In the genomic region with DNA sequence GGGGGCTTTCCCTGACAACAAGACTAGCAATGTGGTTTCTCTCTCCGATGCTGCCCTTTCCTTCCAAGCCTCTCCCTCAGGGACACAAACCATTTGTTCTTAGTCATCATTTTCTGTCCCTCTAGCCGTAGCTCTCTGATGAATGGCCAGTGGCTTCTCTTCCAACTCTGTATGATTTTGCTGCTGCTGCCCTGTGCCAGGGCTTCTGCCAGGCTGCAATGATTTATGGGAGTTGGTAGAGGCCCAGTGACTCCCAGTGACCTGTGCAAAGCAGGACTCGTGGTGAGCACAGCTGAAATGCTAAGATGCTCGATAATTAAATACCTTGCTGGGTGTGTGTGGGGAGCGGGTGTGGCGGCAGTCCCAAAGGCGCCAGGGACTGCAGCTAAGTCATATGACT, we compare ENCODE assay signal across 22 mouse cellular contexts. TPM values are rescaled to one million over a fixed set of nuclear protein-coding genes. Genes with fewer than 3 reads are reported as not detected.
DNase-seq lines count a peak whose midpoint lies in the region; ATAC-seq lines count a peak whose summit lies in the region.
"Had no signal": no experiment of that assay in that cellular context is flagged by ENCODE, and none has a peak within 500 bp of the region (broad histone marks: within the 10 kb centered on the region; RNA-seq: fewer than 3 reads in every experiment).

No protein-coding gene starts in this region.

- H3K4me2 ChIP-seq in neural tube, embryonic 12.5 days (replicated peaks), result no peak overlapping the region
- H3K4me2 ChIP-seq: embryonic facial prominence, embryonic 15.5 days; heart, embryonic 12.5 days; hindbrain, embryonic 15.5 days had no signal

- no peak overlapping the region; the same call in 1 of the 2 replicates for H3K27ac ChIP-seq in neural tube, embryonic 12.5 days
- H3K27ac ChIP-seq: embryonic facial prominence, embryonic 15.5 days; forebrain, embryonic 10.5 days; gastrocnemius, adult 2 months; hindbrain, embryonic 10.5 days; hindbrain, embryonic 15.5 days had no signal

- peak; percentile 64 for DNase-seq in adrenal gland, adult 2 months
- no peak for DNase-seq in adrenal gland, postnatal 4 days (ENCODE audit: low spot score in 2 of 2)
- no peak for DNase-seq in neural tube, embryonic 10.5 days (ENCODE audit: extremely low spot score, low spot score)
- peak; percentile 18 for DNase-seq in adrenal gland, postnatal 25 days
- DNase-seq in c-Kit-positive CD71-positive TER-119-positive erythroid progenitor cells, embryonic 14.5 days (ENCODE audit: low spot score), result no peak
- DNase-seq in kidney, postnatal 4 days, result no peak
- DNase-seq: cerebellum, adult 18-20 months; cerebellum, adult 9-11 months; embryo, embryonic 11 days; gastrocnemius, adult 2 months; gastrocnemius, postnatal 25 days had no signal

- H3K9me3 ChIP-seq in neural tube, embryonic 12.5 days, result no peaks in the 10 kb centered on the region
- H3K9me3 ChIP-seq: embryonic facial prominence, embryonic 15.5 days; heart, embryonic 12.5 days; hindbrain, embryonic 10.5 days; hindbrain, embryonic 15.5 days had no signal

- H3K27me3 ChIP-seq in neural tube, embryonic 12.5 days (replicated peaks), result no peaks in the 10 kb centered on the region
- H3K27me3 ChIP-seq: embryonic facial prominence, embryonic 15.5 days; hindbrain, embryonic 15.5 days had no signal

- peaks cover 30% of the 10 kb centered on the region for H3K4me1 ChIP-seq in neural tube, embryonic 12.5 days
- H3K4me1 ChIP-seq: embryonic facial prominence, embryonic 15.5 days; heart, embryonic 12.5 days had no signal

- H3K36me3 ChIP-seq in neural tube, embryonic 12.5 days, result no peaks in the 10 kb centered on the region
- H3K36me3 ChIP-seq: embryonic facial prominence, embryonic 15.5 days; forebrain, embryonic 10.5 days; heart, embryonic 12.5 days; hindbrain, embryonic 10.5 days; hindbrain, embryonic 15.5 days had no signal

- WGBS in neural tube, embryonic 12.5 days, result 68% methylated on average over 7 of the region's 7 CpGs

- H3K4me3 ChIP-seq in neural tube, embryonic 12.5 days, result no peak overlapping the region
- H3K4me3 ChIP-seq: embryonic facial prominence, embryonic 15.5 days; erythroblast, embryonic 14.5 days; forebrain, embryonic 10.5 days; gastrocnemius, adult 2 months; heart, embryonic 12.5 days; hindbrain, embryonic 10.5 days; hindbrain, embryonic 15.5 days had no signal

- ATAC-seq in neural tube, embryonic 12.5 days (ENCODE audit: low FRiP score, low read depth), result 0 out of 2 replicates have a peak, but pooled peaks have one; percentile 7
- ATAC-seq: forebrain, embryonic 14.5 days; intestine, embryonic 16.5 days had no signal

- H3K9ac ChIP-seq in neural tube, embryonic 12.5 days, result no peak overlapping the region
- H3K9ac ChIP-seq: embryonic facial prominence, embryonic 15.5 days; heart, embryonic 12.5 days; hindbrain, embryonic 15.5 days had no signal

RNA-seq across cellular contexts. Expression of gene Crmp1, which starts 26.5 kb away (rescaled TPM):
- 1 to 10 TPM; 7.2 to 9.7 TPM for total RNA-seq in adrenal gland, adult 2 months (2021)
- 8.7 and 9.9 TPM in 2 replicates for polyA plus RNA-seq in adrenal gland, adult 2 months (2012; rRNA removed)
- 10 to 100 TPM; 34.1 to 41.3 TPM for total RNA-seq in adrenal gland, postnatal 4 days (2021)
- polyA plus RNA-seq in neural tube, embryonic 12.5 days (2016; fragmentation: Nextera tagmentation; extraction: Ambion mirVana), result 660 and 714 TPM in 2 replicates
- total RNA-seq in adrenal gland, postnatal 25 days (2021), result 5.0 and 9.5 TPM in 2 replicates
- total RNA-seq: common myeloid progenitor, adult 5-6 weeks; granulocyte monocyte progenitor cell, adult 5-6 weeks had no signal
- polyA plus RNA-seq: erythroblast, embryonic 14.5 days had no signal

Comparison
In these comparisons a context has a peak if more than half of its experiments do, and no peak if none do; other contexts are left out.
1. DNase-seq: peak in adrenal gland, adult 2 months (single experiment) and adrenal gland, postnatal 25 days (single experiment); none in adrenal gland, postnatal 4 days (0 of 2), neural tube, embryonic 10.5 days (single experiment), c-Kit-positive CD71-positive TER-119-positive erythroid progenitor cells, embryonic 14.5 days (single experiment) and kidney, postnatal 4 days (0 of 2).